Mouse (Mus musculus): ENCODE results near the gene Tmcc2. TPM values are rescaled to one million over a fixed set of nuclear protein-coding genes. Genes with fewer than 3 reads are reported as not detected.

Gene Tmcc2
- total and polyA plus RNA-seq, 3 experiments = 0.14 to 0.34 TPM; not detected in 1

DNA sequence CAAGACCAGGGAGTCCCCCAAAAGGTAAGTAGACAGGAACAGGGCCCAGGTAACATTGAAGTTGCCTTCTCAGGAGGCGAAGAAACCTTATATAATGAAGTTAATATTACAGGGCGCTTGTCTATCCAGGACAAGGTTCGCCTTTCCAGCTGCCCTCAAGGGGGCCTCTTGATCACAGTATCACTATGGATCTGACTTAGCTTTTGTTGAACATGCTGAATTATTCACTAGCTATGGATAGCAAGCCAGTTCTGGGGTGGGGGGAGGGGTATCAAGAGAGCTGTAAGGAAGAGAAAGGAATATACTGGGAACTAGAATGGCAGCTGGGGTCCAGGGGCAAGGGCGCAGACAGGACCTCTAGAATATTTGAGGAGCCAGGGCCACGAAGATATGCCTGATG, 18.7 kb downstream of the Tmcc2 start (continued):
- TF ChIP-seq HCFC1 (IDR thresholded peaks at IDR 0.05; ENCODE audit: low read depth, low read length) = no peak

DNA sequence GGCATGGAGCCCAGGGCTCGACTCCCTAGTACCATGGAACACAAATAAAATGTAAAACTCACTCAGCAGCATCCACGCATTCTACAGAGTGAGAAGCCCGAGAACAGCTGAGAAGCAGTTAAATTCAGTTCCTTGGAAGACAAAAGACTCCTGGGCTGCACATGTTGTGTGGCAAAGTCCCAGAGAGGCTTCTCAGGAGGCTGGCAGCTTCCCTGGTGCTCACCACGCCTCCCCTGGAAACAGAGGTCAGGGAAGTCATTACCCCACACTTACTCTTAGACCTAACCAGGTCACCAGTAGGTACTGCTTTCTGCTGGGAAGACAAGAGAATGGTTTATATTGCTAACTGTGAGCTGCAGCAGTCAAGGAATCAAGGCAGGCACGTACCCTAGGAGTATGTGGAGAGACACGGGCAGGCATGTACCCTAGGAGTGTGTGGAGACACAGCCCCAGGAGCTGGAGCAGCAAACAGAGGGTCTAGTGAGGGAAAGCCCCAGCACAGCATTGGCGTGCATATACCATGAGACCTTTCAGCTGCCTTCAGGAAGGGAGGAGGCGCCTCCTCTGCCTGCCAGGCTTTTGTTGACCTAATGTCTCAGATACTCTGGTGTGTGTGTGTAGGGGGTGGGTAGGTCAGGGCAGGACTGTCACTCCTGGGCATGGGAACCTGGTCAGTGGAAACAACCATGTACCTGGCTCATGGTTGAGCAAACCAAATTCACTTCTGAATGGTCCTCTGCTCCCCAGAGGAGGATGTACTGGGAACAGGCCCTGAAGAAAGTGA, 19.6 kb downstream of the Tmcc2 start:
- TF ChIP-seq ETS1 (conservative IDR thresholded peaks at IDR 0.05; ENCODE audit: low read depth, low read length) (no peak), GABPA (IDR thresholded peaks at IDR 0.05; ENCODE audit: insufficient replicate concordance, low read depth, low read length) (no peak), NELFE (IDR thresholded peaks at IDR 0.05; ENCODE audit: low read depth, low read length) (no peak), RAD21 (IDR thresholded peaks at IDR 0.05; ENCODE audit: low read depth, low read length) (no peak), BHLHE40 (IDR thresholded peaks at IDR 0.05; ENCODE audit: low read depth, low read length) (no peak), MAFK (IDR thresholded peaks at IDR 0.05; ENCODE audit: insufficient replicate concordance, low read length) (no peak), MEF2A (IDR thresholded peaks at IDR 0.05; ENCODE audit: borderline replicate concordance, low read depth, low read length) (no peak), TBP (conservative IDR thresholded peaks at IDR 0.05; ENCODE audit: low read depth, low read length) (no peak), MAZ (IDR thresholded peaks at IDR 0.05; ENCODE audit: low read depth, low read length) (no peak), RCOR1 (conservative IDR thresholded peaks at IDR 0.05; ENCODE audit: low read depth, low read length) (no peak), E2F4 (IDR thresholded peaks at IDR 0.05; ENCODE audit: insufficient replicate concordance, low read depth, low read length) (no peak), TCF12 (IDR thresholded peaks at IDR 0.05; ENCODE audit: low read depth, low read length) (no peak), USF1 (IDR thresholded peaks at IDR 0.05; ENCODE audit: low read depth, low read length) (no peak), POLR2AphosphoS2 (IDR thresholded peaks at IDR 0.05; ENCODE audit: low read depth, low read length) (no peak), KAT2A (IDR thresholded peaks at IDR 0.05; ENCODE audit: insufficient replicate concordance, low read length) (no peak), JUN (IDR thresholded peaks at IDR 0.05; ENCODE audit: insufficient read depth, low read depth, low read length) (no peak), EP300 (IDR thresholded peaks at IDR 0.05; ENCODE audit: low read length) (no peak), IRF4 (IDR thresholded peaks at IDR 0.05; ENCODE audit: low read depth, low read length) (no peak)
- H3K4me1 ChIP-seq (ENCODE audit: control insufficient read depth in 1 of 2, insufficient read depth in 2 of 2) = peaks cover 7 to 36% of the 10 kb centered on the region in 2 experiments
- in situ Hi-C loops (cut with MboI; ENCODE audit: low pct_ligation_motif_present, low pct_unique_long_range_greater_than_20kb, low sequenced_read_pairs) = no loop called here

More for the DNA sequence above, 19.6 kb downstream of the Tmcc2 start:
- DNase-seq (ENCODE audit: extremely low read depth) = no peak
- H3K9ac ChIP-seq (ENCODE audit: insufficient read depth, low read depth) = no peak overlapping the region
- no peaks in the 10 kb centered on the region for H3K9me3 ChIP-seq (replicated peaks; ENCODE audit: low read length)
- no peak overlapping the region for H3K4me2 ChIP-seq (ENCODE audit: insufficient read depth, low read depth, poor library complexity, severe bottlenecking)
- H3K27me3 ChIP-seq (replicated peaks) = peaks cover 7% of the 10 kb centered on the region
- H3K27ac ChIP-seq (ENCODE audit: insufficient read depth, low read depth) = no peak overlapping the region
- H3K36me3 ChIP-seq (replicated peaks in 1 of 2; ENCODE audit: control insufficient read depth in 1 of 2, insufficient read depth in 1 of 2, low read length in 1 of 2) = no peaks in the 10 kb centered on the region
- no peaks in the 10 kb centered on the region for H3K79me2 ChIP-seq (replicated peaks; ENCODE audit: control insufficient read depth, extremely low read depth, insufficient read depth, poor library complexity, severe bottlenecking)
- dilution Hi-C loops (cut with MboI; ENCODE audit: extremely low pct_ligation_motif_present, extremely low pct_unique_long_range_greater_than_20kb, low sequenced_read_pairs) = no loop called here
- H3K4me3 ChIP-seq (replicated peaks in 1 of 3; ENCODE audit: low read depth in 2 of 3, low read length in 2 of 3, poor library complexity in 1 of 3) = no peak overlapping the region

Measured in CH12.LX (cell line).